Mouse (Mus musculus) layer of hippocampus, adult 9-11 months (tissue): ENCODE results near the gene Foxn1.
A peak's percentile ranks its signal among the peaks of the same experiment; 100 is the strongest.

Experiments used
- DNase-seq: peaks from one replicate; pipeline ENCODE4 v3.0.0; 2022

Gene Foxn1

GRCm38 (mm10) chr11:78399680-78400079 lies 13.3 kb upstream of the Foxn1 start:
- peak; percentile 64 for DNase-seq

GRCm38 (mm10) chr11:78398212-78398611 lies 11.9 kb upstream of the Foxn1 start:
- DNase-seq = no peak

- peak; percentile 24 for DNase-seq
These were observed 11.0 kb upstream of the Foxn1 start for GRCm38 (mm10) chr11:78397397-78397796.

- no peak for DNase-seq
These were observed 10.6 kb upstream of the Foxn1 start for GRCm38 (mm10) chr11:78396950-78397349.

GRCm38 (mm10) chr11:78392728-78393127 lies 6.4 kb upstream of the Foxn1 start:
- DNase-seq = no peak

- DNase-seq = no peak
These were observed 582 bp downstream of the Foxn1 start for GRCm38 (mm10) chr11:78385776-78386175.

- DNase-seq = no peak
These were observed 3.7 kb downstream of the Foxn1 start for GRCm38 (mm10) chr11:78382701-78383100.

GRCm38 (mm10) chr11:78382286-78382685 lies 4.1 kb downstream of the Foxn1 start:
- DNase-seq = peak; percentile 59

GRCm38 (mm10) chr11:78380996-78381395 lies 5.4 kb downstream of the Foxn1 start:
- DNase-seq = no peak

GRCm38 (mm10) chr11:78380351-78380750 lies 6.0 kb downstream of the Foxn1 start:
- no peak for DNase-seq

- DNase-seq = no peak
These were observed 8.7 kb downstream of the Foxn1 start for GRCm38 (mm10) chr11:78377549-78378159.

- DNase-seq = no peak
These were observed 12.2 kb downstream of the Foxn1 start for GRCm38 (mm10) chr11:78374147-78374546.

GRCm38 (mm10) chr11:78372610-78373009 lies 13.7 kb downstream of the Foxn1 start:
- no peak for DNase-seq

GRCm38 (mm10) chr11:78372166-78372565 lies 14.2 kb downstream of the Foxn1 start:
- no peak for DNase-seq

- no peak for DNase-seq
These were observed 14.6 kb downstream of the Foxn1 start for GRCm38 (mm10) chr11:78371711-78372110.

- DNase-seq = no peak
These were observed 16.0 kb downstream of the Foxn1 start for GRCm38 (mm10) chr11:78370389-78370788.

- DNase-seq = no peak
These were observed 18.7 kb downstream of the Foxn1 start for GRCm38 (mm10) chr11:78367456-78368225.

GRCm38 (mm10) chr11:78364103-78364502 lies 22.3 kb downstream of the Foxn1 start:
- DNase-seq = no peak

GRCm38 (mm10) chr11:78363309-78364007 lies 22.9 kb downstream of the Foxn1 start:
- no peak for DNase-seq

GRCm38 (mm10) chr11:78360789-78361131 lies 25.6 kb downstream of the Foxn1 start:
- DNase-seq = no peak

GRCm38 (mm10) chr11:78360125-78360788 lies 26.1 kb downstream of the Foxn1 start:
- DNase-seq = peak; percentile 66

GRCm38 (mm10) chr11:78358330-78359007 lies 27.9 kb downstream of the Foxn1 start:
- DNase-seq = no peak
